ENCODE assay signal across 17 mouse cellular contexts in the genomic region with DNA sequence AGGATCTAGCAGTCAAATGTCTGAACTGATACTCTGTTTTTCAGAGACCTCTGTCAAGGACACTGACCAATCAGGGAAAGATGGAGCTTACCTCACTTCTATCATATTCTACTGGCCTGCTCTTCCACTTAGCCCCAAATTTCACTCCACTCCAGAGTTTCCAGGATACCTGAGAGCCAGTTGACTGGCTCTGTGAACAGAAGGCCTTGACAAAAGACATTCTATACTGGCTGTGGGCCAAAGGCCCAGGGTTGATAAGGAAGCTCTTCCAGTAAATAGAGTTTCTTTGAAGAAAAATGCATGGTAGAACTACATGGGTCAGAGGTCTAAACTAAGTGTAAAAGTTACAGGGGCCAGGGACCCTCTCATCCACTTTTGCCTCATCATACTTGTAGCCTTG. TPM values are rescaled to one million over a fixed set of nuclear protein-coding genes. Genes with fewer than 3 reads are reported as not detected.
DNase-seq lines count a peak whose midpoint lies in the region; TF ChIP-seq lines count a peak whose summit lies in the region.
"Had no signal": no experiment of that assay in that cellular context is flagged by ENCODE, and none has a peak within 500 bp of the region (broad histone marks: within the 10 kb centered on the region; RNA-seq: fewer than 3 reads in every experiment).

No protein-coding gene starts in this region.

- no peaks in the 10 kb centered on the region for H3K9me3 ChIP-seq in MEL (replicated peaks; ENCODE audit: insufficient read depth, low read length)
- H3K9me3 ChIP-seq: embryonic facial prominence, embryonic 13.5 days; heart, embryonic 15.5 days; hindbrain, embryonic 15.5 days; stomach, embryonic 15.5 days had no signal

- no peaks in the 10 kb centered on the region for H3K27me3 ChIP-seq in MEL (ENCODE audit: control insufficient read depth in 1 of 2, insufficient read depth in 2 of 2, low read length in 2 of 2)
- H3K27me3 ChIP-seq: embryonic facial prominence, embryonic 13.5 days; heart, embryonic 15.5 days; hindbrain, embryonic 15.5 days; stomach, embryonic 15.5 days had no signal

- intact Hi-C loops in heart, postnatal 36 days (cut with DNase I), result no loop called here

- no peak for TF ChIP-seq POLR2A in MEL (IDR thresholded peaks at IDR 0.05; ENCODE audit: control insufficient read depth in 1 of 2, insufficient read depth in 1 of 2, low read depth in 1 of 2, low read length in 2 of 2, poor library complexity in 1 of 2)

- peaks cover 0 to 9% of the 10 kb centered on the region in 2 experiments; a peak in 2 of 4 replicates for H3K36me3 ChIP-seq in MEL (ENCODE audit: control insufficient read depth in 1 of 2, insufficient read depth in 2 of 2, low read length in 2 of 2)
- H3K36me3 ChIP-seq: embryonic facial prominence, embryonic 13.5 days; heart, embryonic 15.5 days; hindbrain, embryonic 15.5 days; stomach, embryonic 15.5 days had no signal

- TF ChIP-seq EP300 in MEL (IDR thresholded peaks at IDR 0.05; ENCODE audit: low read depth in 1 of 2, low read length in 2 of 2), result peak in 1 of 2 experiments; percentile 33; a peak in 1 of 4 replicates

- peak; percentile 79 for DNase-seq in heart, adult 11 months
- no peak for DNase-seq in heart, postnatal 36 days
- DNase-seq in kidney, postnatal 25 days, result peak; percentile 38 to 42
- no peak for DNase-seq in kidney, adult 11 months
- DNase-seq in MEL (ENCODE audit: low read depth, low spot score), result peak; percentile 79
- DNase-seq in c-Kit-positive CD71-positive TER-119-negative erythroid progenitor cells, embryonic 14.5 days (ENCODE audit: low read depth), result peak; percentile 10
- DNase-seq in frontal cortex, postnatal 25 days (ENCODE audit: low spot score in 2 of 2), result no peak
- DNase-seq in spleen, postnatal 14 days (ENCODE audit: low spot score in 2 of 2), result no peak
- DNase-seq: cerebellum, adult 11 months; gastrocnemius, postnatal 25 days; layer of hippocampus, adult 9-11 months; thymus, postnatal 36 days had no signal

- TF ChIP-seq CTCF in MEL (IDR thresholded peaks at IDR 0.05 in 2 of 3, conservative IDR thresholded peaks at IDR 0.05 in 1 of 3; ENCODE audit: control insufficient read depth in 1 of 3, insufficient read depth in 1 of 3, low read depth in 2 of 3, low read length in 3 of 3, poor library complexity in 1 of 3, severe bottlenecking in 1 of 3), result no peak

- H3K9ac ChIP-seq in MEL (ENCODE audit: control insufficient read depth, low read depth, low read length, poor library complexity, severe bottlenecking), result no peak overlapping the region
- H3K9ac ChIP-seq: embryonic facial prominence, embryonic 13.5 days; heart, embryonic 15.5 days; hindbrain, embryonic 15.5 days; stomach, embryonic 15.5 days had no signal

- H3K79me2 ChIP-seq in MEL (ENCODE audit: control insufficient read depth, insufficient read depth, low read length, poor library complexity), result no peaks in the 10 kb centered on the region

- no peak overlapping the region for H3K4me3 ChIP-seq in MEL (ENCODE audit: control insufficient read depth in 1 of 2, insufficient read depth in 1 of 2, low read depth in 2 of 2, low read length in 2 of 2)
- H3K4me3 ChIP-seq: embryonic facial prominence, embryonic 13.5 days; heart, embryonic 15.5 days; hindbrain, embryonic 15.5 days; stomach, embryonic 15.5 days had no signal

- H3K27ac ChIP-seq in MEL (ENCODE audit: control insufficient read depth, low read depth, low read length), result peak overlapping the region; percentile 22; the same call in 1 of the 2 replicates
- H3K27ac ChIP-seq: embryonic facial prominence, embryonic 13.5 days; heart, embryonic 15.5 days; hindbrain, embryonic 15.5 days; stomach, embryonic 15.5 days had no signal

- TF ChIP-seq RAD21 in MEL (IDR thresholded peaks at IDR 0.05; ENCODE audit: low read depth, low read length), result no peak

- H3K4me1 ChIP-seq in MEL (ENCODE audit: control insufficient read depth in 1 of 2, insufficient read depth in 2 of 2, low read length in 2 of 2), result peaks cover 8 to 9% of the 10 kb centered on the region in 2 experiments
- H3K4me1 ChIP-seq: embryonic facial prominence, embryonic 13.5 days; hindbrain, embryonic 15.5 days; stomach, embryonic 15.5 days had no signal

TF ChIP-seq in MEL, 35 proteins besides CTCF, POLR2A, EP300 and RAD21:
- TF ChIP-seq GATA1 (IDR thresholded peaks at IDR 0.05; ENCODE audit: low read depth, low read length) (peak; percentile 71), ELF1 (IDR thresholded peaks at IDR 0.05; ENCODE audit: low read depth, low read length) (no peak), ETS1 (IDR thresholded peaks at IDR 0.05; ENCODE audit: low read depth, low read length) (peak; percentile 32; the same call in 1 of the 2 replicates), MYC (IDR thresholded peaks at IDR 0.05; ENCODE audit: low read depth, low read length) (no peak), USF2 (IDR thresholded peaks at IDR 0.05; ENCODE audit: borderline replicate concordance in 1 of 2, insufficient read depth in 1 of 2, low read depth in 1 of 2, low read length in 2 of 2) (no peak)

RNA-seq across cellular contexts. Expression of a gene that starts 12.0 kb away (rescaled TPM):
- total RNA-seq in heart, postnatal 36 days (2021), result 100 to 1,000 TPM; 169 to 170 TPM
- total RNA-seq in MEL (2012; rRNA removed), result 17.0 and 18.0 TPM in 2 replicates
- 10 to 100 TPM in 1 of 2 experiments, not detected in 1; 41.5 TPM for polyA plus RNA-seq in MEL (2012; ENCODE audit: insufficient read depth in 1 of 2, insufficient read length in 2 of 2, low read depth in 1 of 2, low replicate concordance in 2 of 2, missing spikeins in 1 of 2)

RNA-seq across cellular contexts. Expression of a gene that starts 12.2 kb away (rescaled TPM):
- 1 to 10 TPM; 1.4 to 1.9 TPM for total RNA-seq in heart, postnatal 36 days (2021)
- total RNA-seq in MEL (2012; rRNA removed), result 0.65 and 1.1 TPM in 2 replicates
- polyA plus RNA-seq in MEL (2012; ENCODE audit: insufficient read depth in 1 of 2, insufficient read length in 2 of 2, low read depth in 1 of 2, low replicate concordance in 2 of 2, missing spikeins in 1 of 2), result under 1 TPM in 1 of 2 experiments, not detected in 1; 0.67 TPM

RNA-seq across cellular contexts. Expression of a gene that starts 46.2 kb away (rescaled TPM):
- total RNA-seq in heart, postnatal 36 days (2021), result 1 to 10 TPM; 9.2 to 9.8 TPM
- total RNA-seq in MEL (2012; rRNA removed), result 10.6 and 11.9 TPM in 2 replicates
- 10 to 100 TPM in 1 of 2 experiments, not detected in 1; 10.7 TPM for polyA plus RNA-seq in MEL (2012; ENCODE audit: insufficient read depth in 1 of 2, insufficient read length in 2 of 2, low read depth in 1 of 2, low replicate concordance in 2 of 2, missing spikeins in 1 of 2)
- polyA plus RNA-seq: small intestine, adult 2 months had no signal

RNA-seq across cellular contexts. Expression of a gene that starts 46.2 kb away (rescaled TPM):
- 1 to 10 TPM; 2.6 to 4.8 TPM for total RNA-seq in heart, postnatal 36 days (2021)
- total RNA-seq in MEL (2012; rRNA removed), result 4.3 TPM in 2 replicates
- polyA plus RNA-seq in MEL (2012; ENCODE audit: insufficient read depth in 1 of 2, insufficient read length in 2 of 2, low read depth in 1 of 2, low replicate concordance in 2 of 2, missing spikeins in 1 of 2), result 1 to 10 TPM in 1 of 2 experiments, not detected in 1; 7.6 TPM

RNA-seq across cellular contexts. Expression of a gene that starts 46.2 kb away (rescaled TPM):
- 10 to 100 TPM; 26.9 to 33.7 TPM for total RNA-seq in heart, postnatal 36 days (2021)
- 18.4 and 18.6 TPM in 2 replicates for total RNA-seq in MEL (2012; rRNA removed)
- 10 to 100 TPM in 1 of 2 experiments, not detected in 1; 51.7 TPM for polyA plus RNA-seq in MEL (2012; ENCODE audit: insufficient read depth in 1 of 2, insufficient read length in 2 of 2, low read depth in 1 of 2, low replicate concordance in 2 of 2, missing spikeins in 1 of 2)

Comparison
In these comparisons a context has a peak if more than half of its experiments do, and no peak if none do; other contexts are left out.
1. DNase-seq: peak in heart, adult 11 months (single experiment), kidney, postnatal 25 days (2 of 2), MEL (single experiment) and c-Kit-positive CD71-positive TER-119-negative erythroid progenitor cells, embryonic 14.5 days (single experiment); none in heart, postnatal 36 days (0 of 2), kidney, adult 11 months (single experiment), frontal cortex, postnatal 25 days (0 of 2) and spleen, postnatal 14 days (0 of 2).